Mouse (Mus musculus): ENCODE results near the gene Otulinl. TPM values are rescaled to one million over a fixed set of nuclear protein-coding genes. Genes with fewer than 3 reads are reported as not detected.

Gene Otulinl
- total RNA-seq, 1 experiment, result 1.7 TPM

- no peaks in the 10 kb centered on the region for H3K9me3 ChIP-seq (ENCODE audit: control insufficient read depth, insufficient read depth, low read depth, low read length)
- no peak overlapping the region for H3K4me3 ChIP-seq (ENCODE audit: insufficient read depth in 1 of 2, low read depth in 1 of 2, low read length in 2 of 2, poor library complexity in 1 of 2, severe bottlenecking in 1 of 2)
- no peaks in the 10 kb centered on the region for H3K36me3 ChIP-seq (ENCODE audit: control insufficient read depth, insufficient read depth, low read length, poor library complexity, severe bottlenecking)
- H3K9ac ChIP-seq (ENCODE audit: insufficient read depth, low read depth, low read length, poor library complexity, severe bottlenecking), result no peak overlapping the region
- no peak overlapping the region for H3K27ac ChIP-seq (ENCODE audit: insufficient read depth, low read depth, low read length, poor library complexity, severe bottlenecking)
- no peak for TF ChIP-seq ZC3H11A (IDR thresholded peaks at IDR 0.05; ENCODE audit: borderline replicate concordance, low read depth, low read length)
- TF ChIP-seq HCFC1 (IDR thresholded peaks at IDR 0.05; ENCODE audit: borderline replicate concordance, insufficient read depth, low read length), result no peak
- TF ChIP-seq ZNF384 (IDR thresholded peaks at IDR 0.05; ENCODE audit: low read depth, low read length), result no peak
- TF ChIP-seq CHD2 (IDR thresholded peaks at IDR 0.05; ENCODE audit: low read depth, low read length), result no peak
- no peak for TF ChIP-seq MAFK (IDR thresholded peaks at IDR 0.05; ENCODE audit: insufficient read depth, low read depth, low read length)
- DNase-seq (ENCODE audit: low read depth, low spot score), result no peak
- in situ Hi-C loops (cut with MboI; ENCODE audit: low sequenced_read_pairs in 2 of 2, unreplicated experiment in 2 of 2), result no loop called here
- H3K4me1 ChIP-seq (ENCODE audit: control insufficient read depth in 2 of 2, insufficient read depth in 2 of 2, low read length in 2 of 2, poor library complexity in 1 of 2), result no peaks in the 10 kb centered on the region; a peak in 1 of 4 replicates
Observed at GRCm38 (mm10) chr15:27677801-27678200, 3.6 kb downstream of the Otulinl start.

- no peak overlapping the region for H3K9ac ChIP-seq (ENCODE audit: insufficient read depth, low read depth, low read length, poor library complexity, severe bottlenecking)
- DNase-seq (ENCODE audit: low read depth, low spot score), result no peak
- no peaks in the 10 kb centered on the region for H3K36me3 ChIP-seq (ENCODE audit: control insufficient read depth, insufficient read depth, low read length, poor library complexity, severe bottlenecking)
- no peaks in the 10 kb centered on the region for H3K9me3 ChIP-seq (ENCODE audit: control insufficient read depth, insufficient read depth, low read depth, low read length)
- H3K27ac ChIP-seq (ENCODE audit: insufficient read depth, low read depth, low read length, poor library complexity, severe bottlenecking), result no peak overlapping the region
- H3K4me3 ChIP-seq (ENCODE audit: insufficient read depth in 1 of 2, low read depth in 1 of 2, low read length in 2 of 2, poor library complexity in 1 of 2, severe bottlenecking in 1 of 2), result no peak overlapping the region
- no peaks in the 10 kb centered on the region; a peak in 1 of 4 replicates for H3K4me1 ChIP-seq (ENCODE audit: control insufficient read depth in 2 of 2, insufficient read depth in 2 of 2, low read length in 2 of 2, poor library complexity in 1 of 2)
- TF ChIP-seq ZNF384 (IDR thresholded peaks at IDR 0.05; ENCODE audit: low read depth, low read length) (no peak), ZC3H11A (IDR thresholded peaks at IDR 0.05; ENCODE audit: borderline replicate concordance, low read depth, low read length) (no peak), MAFK (IDR thresholded peaks at IDR 0.05; ENCODE audit: insufficient read depth, low read depth, low read length) (no peak), CHD2 (IDR thresholded peaks at IDR 0.05; ENCODE audit: low read depth, low read length) (no peak), HCFC1 (IDR thresholded peaks at IDR 0.05; ENCODE audit: borderline replicate concordance, insufficient read depth, low read length) (no peak)
- in situ Hi-C loops (cut with MboI; ENCODE audit: low sequenced_read_pairs in 2 of 2, unreplicated experiment in 2 of 2), result no loop called here
Observed at GRCm38 (mm10) chr15:27676211-27676610, 5.2 kb downstream of the Otulinl start.

GRCm38 (mm10) chr15:27675122-27675521 is 6.3 kb downstream of the Otulinl start:
- Histone ChIP-seq H3K4me3 (ENCODE audit: insufficient read depth in 1 of 2, low read depth in 1 of 2, low read length in 2 of 2, poor library complexity in 1 of 2, severe bottlenecking in 1 of 2) (no peak overlapping the region), H3K9ac (ENCODE audit: insufficient read depth, low read depth, low read length, poor library complexity, severe bottlenecking) (no peak overlapping the region), H3K36me3 (ENCODE audit: control insufficient read depth, insufficient read depth, low read length, poor library complexity, severe bottlenecking) (no peaks in the 10 kb centered on the region), H3K4me1 (ENCODE audit: control insufficient read depth in 2 of 2, insufficient read depth in 2 of 2, low read length in 2 of 2, poor library complexity in 1 of 2) (no peaks in the 10 kb centered on the region), H3K9me3 (ENCODE audit: control insufficient read depth, insufficient read depth, low read depth, low read length) (no peaks in the 10 kb centered on the region), H3K27ac (ENCODE audit: insufficient read depth, low read depth, low read length, poor library complexity, severe bottlenecking) (no peak overlapping the region)
- in situ Hi-C loops (cut with MboI; ENCODE audit: low sequenced_read_pairs in 2 of 2, unreplicated experiment in 2 of 2), result no loop called here
- no peak for TF ChIP-seq HCFC1 (IDR thresholded peaks at IDR 0.05; ENCODE audit: borderline replicate concordance, insufficient read depth, low read length)
- TF ChIP-seq ZC3H11A (IDR thresholded peaks at IDR 0.05; ENCODE audit: borderline replicate concordance, low read depth, low read length), result no peak
- no peak for TF ChIP-seq MAFK (IDR thresholded peaks at IDR 0.05; ENCODE audit: insufficient read depth, low read depth, low read length)
- TF ChIP-seq ZNF384 (IDR thresholded peaks at IDR 0.05; ENCODE audit: low read depth, low read length), result no peak
- no peak for TF ChIP-seq CHD2 (IDR thresholded peaks at IDR 0.05; ENCODE audit: low read depth, low read length)
- no peak for DNase-seq (ENCODE audit: low read depth, low spot score)

GRCm38 (mm10) chr15:27674041-27674440 is 7.3 kb downstream of the Otulinl start:
- TF ChIP-seq CHD2 (IDR thresholded peaks at IDR 0.05; ENCODE audit: low read depth, low read length) (no peak), HCFC1 (IDR thresholded peaks at IDR 0.05; ENCODE audit: borderline replicate concordance, insufficient read depth, low read length) (no peak), ZNF384 (IDR thresholded peaks at IDR 0.05; ENCODE audit: low read depth, low read length) (no peak), MAFK (IDR thresholded peaks at IDR 0.05; ENCODE audit: insufficient read depth, low read depth, low read length) (no peak), ZC3H11A (IDR thresholded peaks at IDR 0.05; ENCODE audit: borderline replicate concordance, low read depth, low read length) (no peak)
- no peak for DNase-seq (ENCODE audit: low read depth, low spot score)
- in situ Hi-C loops (cut with MboI; ENCODE audit: low sequenced_read_pairs in 2 of 2, unreplicated experiment in 2 of 2), result no loop called here

GRCm38 (mm10) chr15:27673151-27673550 is 8.2 kb downstream of the Otulinl start:
- in situ Hi-C loops (cut with MboI; ENCODE audit: low sequenced_read_pairs in 2 of 2, unreplicated experiment in 2 of 2), result no loop called here
- Histone ChIP-seq H3K9ac (ENCODE audit: insufficient read depth, low read depth, low read length, poor library complexity, severe bottlenecking) (no peak overlapping the region), H3K36me3 (ENCODE audit: control insufficient read depth, insufficient read depth, low read length, poor library complexity, severe bottlenecking) (no peaks in the 10 kb centered on the region), H3K9me3 (ENCODE audit: control insufficient read depth, insufficient read depth, low read depth, low read length) (no peaks in the 10 kb centered on the region), H3K4me1 (ENCODE audit: control insufficient read depth in 2 of 2, insufficient read depth in 2 of 2, low read length in 2 of 2, poor library complexity in 1 of 2) (peaks cover 0 to 2% of the 10 kb centered on the region in 2 experiments; a peak in 1 of 4 replicates), H3K27ac (ENCODE audit: insufficient read depth, low read depth, low read length, poor library complexity, severe bottlenecking) (no peak overlapping the region), H3K4me3 (ENCODE audit: insufficient read depth in 1 of 2, low read depth in 1 of 2, low read length in 2 of 2, poor library complexity in 1 of 2, severe bottlenecking in 1 of 2) (no peak overlapping the region)
- no peak for DNase-seq (ENCODE audit: low read depth, low spot score)
- TF ChIP-seq ZNF384 (IDR thresholded peaks at IDR 0.05; ENCODE audit: low read depth, low read length) (no peak), HCFC1 (IDR thresholded peaks at IDR 0.05; ENCODE audit: borderline replicate concordance, insufficient read depth, low read length) (no peak), ZC3H11A (IDR thresholded peaks at IDR 0.05; ENCODE audit: borderline replicate concordance, low read depth, low read length) (no peak), CHD2 (IDR thresholded peaks at IDR 0.05; ENCODE audit: low read depth, low read length) (no peak), MAFK (IDR thresholded peaks at IDR 0.05; ENCODE audit: insufficient read depth, low read depth, low read length) (no peak)

More at GRCm38 (mm10) chr15:27674041-27674440, 7.3 kb downstream of the Otulinl start:
- Histone ChIP-seq H3K9ac (ENCODE audit: insufficient read depth, low read depth, low read length, poor library complexity, severe bottlenecking) (no peak overlapping the region), H3K36me3 (ENCODE audit: control insufficient read depth, insufficient read depth, low read length, poor library complexity, severe bottlenecking) (no peaks in the 10 kb centered on the region), H3K27ac (ENCODE audit: insufficient read depth, low read depth, low read length, poor library complexity, severe bottlenecking) (no peak overlapping the region), H3K4me1 (ENCODE audit: control insufficient read depth in 2 of 2, insufficient read depth in 2 of 2, low read length in 2 of 2, poor library complexity in 1 of 2) (peaks cover 0 to 2% of the 10 kb centered on the region in 2 experiments; a peak in 1 of 4 replicates), H3K9me3 (ENCODE audit: control insufficient read depth, insufficient read depth, low read depth, low read length) (no peaks in the 10 kb centered on the region), H3K4me3 (ENCODE audit: insufficient read depth in 1 of 2, low read depth in 1 of 2, low read length in 2 of 2, poor library complexity in 1 of 2, severe bottlenecking in 1 of 2) (no peak overlapping the region)
